Mouse (Mus musculus) hindbrain, embryonic 14.5 days (tissue): ENCODE data around the gene Mgst1. TPM values are rescaled to one million over a fixed set of nuclear protein-coding genes. Genes with fewer than 3 reads are reported as not detected.
A peak's percentile ranks its signal among the peaks of the same experiment; 100 is the strongest.

Experiments
- ATAC-seq: fragments of 200-750 bp; cut with Nextera tagmentation; 2 replicates; pipeline ENCODE4 v1.8.0; 2017; ENCODE audit warnings: moderate number of reproducible peaks, mild to moderate bottlenecking, moderate TSS enrichment, moderate library complexity; ENCODE audit not compliant: low FRiP score
- DNase-seq: peaks from one replicate; pipeline ENCODE4 v3.0.0-alpha.2; 2015; ENCODE audit warnings: low spot score
- H3K27ac ChIP-seq: fragments of 300-500 bp; sonication (generic); 2 replicates; pipeline ENCODE4 v1.5.1; 2014; ENCODE audit warnings: mild to moderate bottlenecking, moderate library complexity
- H3K27me3 ChIP-seq: fragments of 300-500 bp; sonication (generic); 2 replicates; pipeline ENCODE4 v1.6.1; 2014; ENCODE audit warnings: mild to moderate bottlenecking, low read length, mixed read lengths; ENCODE audit not compliant: control insufficient read depth, insufficient read depth
- H3K36me3 ChIP-seq: fragments of 300-500 bp; sonication (generic); replicated peaks from 2 replicates; pipeline ENCODE4 v1.6.1; 2014; ENCODE audit not compliant: control insufficient read depth, insufficient read depth
- H3K4me1 ChIP-seq: fragments of 300-500 bp; sonication (generic); replicated peaks from 2 replicates; pipeline ENCODE4 v1.6.1; 2014; ENCODE audit warnings: antibody characterized with exemption, low read length, mixed read lengths; ENCODE audit not compliant: control insufficient read depth, insufficient read depth
- H3K4me2 ChIP-seq: fragments of 300-500 bp; sonication (generic); replicated peaks from 2 replicates; pipeline ENCODE4 v1.6.1; 2014; ENCODE audit warnings: mild to moderate bottlenecking, moderate library complexity
- H3K4me3 ChIP-seq: fragments of 300-500 bp; sonication (generic); replicated peaks from 2 replicates; pipeline ENCODE4 v1.5.1; 2014; ENCODE audit warnings: mild to moderate bottlenecking, low read length
- H3K9ac ChIP-seq: fragments of 300-500 bp; sonication (generic); 2 replicates; pipeline ENCODE4 v1.6.1; 2014
- H3K9me3 ChIP-seq: fragments of 300-500 bp; sonication (generic); 2 replicates; pipeline ENCODE4 v1.6.1; 2016; ENCODE audit warnings: low read length; ENCODE audit not compliant: control insufficient read depth
- WGBS: fragments of 180-500 bp; shearing (Covaris S2); extraction: QIAGEN DNeasy Blood & Tissue Kit; methylation state at CpG from one replicate; pipeline ENCODE4 v1.1.7; 2014; 5-methylcytosine and 5-hydroxymethylcytosine counted together
- polyA plus RNA-seq: library from polyadenylated mRNA; unstranded; fragments of >200 nt; fragmentation: Nextera tagmentation; extraction: Ambion mirVana; gene quantifications from 2 replicates; pipeline ENCODE4 v1.2.1, GENCODE M21; 2014

Mgst1 gene
- 102 and 114 TPM in 2 replicates for polyA plus RNA-seq

DNA sequence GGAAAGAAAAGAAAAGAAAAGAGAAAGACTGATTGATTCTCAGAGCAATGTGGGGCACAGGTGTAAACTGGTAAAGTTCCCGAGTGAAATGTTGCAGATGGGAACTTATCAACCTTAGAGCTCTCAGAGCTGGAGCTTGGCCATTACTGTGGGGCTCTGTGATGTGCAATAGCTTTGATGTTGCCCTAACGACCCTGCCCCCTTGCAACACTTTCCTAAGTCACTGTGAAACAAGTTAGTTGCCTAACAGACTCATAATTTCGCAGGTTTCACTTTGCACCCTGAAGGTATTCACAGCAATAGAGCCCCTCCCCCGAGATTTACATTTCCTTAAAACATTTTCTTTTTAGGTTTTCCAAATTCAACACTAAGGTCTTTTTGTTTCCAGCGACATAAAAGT is at the start of gene Mgst1:
Mgst1 (plus strand) TSS at position 387 of the 400 bp plus-strand sequence.
- Histone ChIP-seq H3K9me3 (no peaks in the 10 kb centered on the region), H3K4me1 (no peaks in the 10 kb centered on the region), H3K4me2 (peak within 1 kb of the TSS; percentile 63), H3K9ac (peak within 1 kb of the TSS; percentile 24), H3K4me3 (peak within 1 kb of the TSS; percentile 33), H3K36me3 (no peaks in the 10 kb centered on the region), H3K27ac (peak within 1 kb of the TSS; percentile 27; the same call in 1 of the 2 replicates), H3K27me3 (no peaks in the 10 kb centered on the region)
- no peak for DNase-seq
- ATAC-seq: peak; percentile 22; the same call in 1 of the 2 replicates
- 3% methylated on average over 5 of the region's 5 CpGs for WGBS

- DNase-seq: no peak
- no peak for ATAC-seq
- Histone ChIP-seq H3K36me3 (no peaks in the 10 kb centered on the region), H3K27ac (no peak overlapping the region), H3K9me3 (no peaks in the 10 kb centered on the region), H3K4me2 (no peak overlapping the region), H3K9ac (no peak overlapping the region), H3K4me1 (no peaks in the 10 kb centered on the region), H3K27me3 (no peaks in the 10 kb centered on the region), H3K4me3 (no peak overlapping the region)
- 92% methylated on average over 7 of the region's 7 CpGs for WGBS
These were observed 47.7 kb upstream of the Mgst1 start for GRCm38 (mm10) chr6:138092432-138092831.

DNA sequence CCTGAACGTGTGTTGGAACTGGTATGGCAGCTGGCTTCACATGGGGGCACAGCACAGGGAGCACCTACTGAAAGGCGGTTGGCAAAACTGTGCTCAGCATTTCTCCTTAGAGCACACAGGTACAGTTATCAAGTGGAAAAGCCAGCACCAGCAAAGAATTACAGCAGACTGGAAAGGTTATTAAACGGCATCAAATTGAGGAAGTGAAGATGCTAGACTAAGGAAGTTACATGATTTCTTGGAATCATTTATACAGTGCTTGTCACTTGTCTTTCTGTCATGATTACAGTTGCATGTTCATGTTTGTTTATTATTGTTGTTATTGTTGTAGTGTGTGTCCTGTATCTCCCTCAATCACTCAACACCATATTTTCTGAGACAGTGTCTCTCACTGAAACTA is 45.1 kb upstream of the Mgst1 start:
- no peak overlapping the region for H3K4me2 ChIP-seq
- no peaks in the 10 kb centered on the region for H3K36me3 ChIP-seq
- no peaks in the 10 kb centered on the region for H3K27me3 ChIP-seq
- H3K9me3 ChIP-seq: no peaks in the 10 kb centered on the region
- DNase-seq: no peak
- 87% methylated on average over 3 of the region's 3 CpGs for WGBS
- H3K4me3 ChIP-seq: no peak overlapping the region
- H3K27ac ChIP-seq: no peak overlapping the region
- ATAC-seq: no peak
- no peaks in the 10 kb centered on the region for H3K4me1 ChIP-seq
- no peak overlapping the region for H3K9ac ChIP-seq

DNA sequence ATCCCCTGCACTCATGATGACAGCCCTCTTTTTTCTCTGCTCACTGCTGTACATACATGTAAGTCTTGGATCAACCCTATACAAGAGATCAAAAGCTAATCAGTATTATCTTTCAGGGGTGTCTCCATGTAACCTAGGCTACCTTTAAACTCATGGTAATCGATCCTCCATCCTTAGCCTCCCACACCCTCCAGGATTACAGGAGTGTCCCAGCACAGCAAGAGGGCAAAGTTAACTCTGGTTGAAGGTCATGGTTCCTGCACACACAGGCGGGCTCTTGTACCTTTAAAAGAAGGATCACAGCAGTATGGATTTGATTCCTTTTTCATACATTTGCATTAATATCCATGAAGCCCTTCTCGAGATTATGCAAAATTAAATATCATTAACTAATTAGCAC is 40.5 kb upstream of the Mgst1 start:
- no peaks in the 10 kb centered on the region for H3K36me3 ChIP-seq
- no peak overlapping the region for H3K4me3 ChIP-seq
- H3K9me3 ChIP-seq: no peaks in the 10 kb centered on the region
- no peak overlapping the region for H3K27ac ChIP-seq
- H3K4me1 ChIP-seq: no peaks in the 10 kb centered on the region
- 62% methylated on average over 3 of the region's 3 CpGs for WGBS
- ATAC-seq: no peak
- H3K4me2 ChIP-seq: no peak overlapping the region
- no peak for DNase-seq
- no peak overlapping the region for H3K9ac ChIP-seq
- no peaks in the 10 kb centered on the region for H3K27me3 ChIP-seq

DNA sequence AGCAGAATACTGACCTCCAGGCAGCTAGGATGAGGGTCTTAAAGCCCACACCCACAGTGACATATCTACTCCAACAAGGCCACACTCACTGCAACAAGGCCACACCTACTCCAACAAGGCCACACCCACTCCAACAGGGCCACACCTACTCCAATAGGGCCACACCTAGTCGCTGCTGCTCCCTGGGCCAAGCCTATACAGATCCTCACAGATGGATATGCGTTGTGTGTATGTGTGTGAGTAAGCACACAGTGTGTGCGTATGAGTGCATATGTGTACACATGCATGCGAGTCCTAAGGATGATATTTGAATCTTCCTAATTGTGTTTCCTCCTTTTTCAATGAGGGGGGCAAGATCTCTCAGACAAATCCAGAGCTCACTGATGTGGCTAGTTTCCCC is 38.3 kb upstream of the Mgst1 start:
- no peak for DNase-seq
- no peak overlapping the region for H3K9ac ChIP-seq
- no peaks in the 10 kb centered on the region for H3K36me3 ChIP-seq
- no peak for ATAC-seq
- no peaks in the 10 kb centered on the region for H3K4me1 ChIP-seq
- WGBS: 92% methylated on average over 4 of the region's 4 CpGs
- no peak overlapping the region for H3K4me2 ChIP-seq
- no peaks in the 10 kb centered on the region for H3K27me3 ChIP-seq
- no peak overlapping the region for H3K4me3 ChIP-seq
- no peak overlapping the region for H3K27ac ChIP-seq
- H3K9me3 ChIP-seq: no peaks in the 10 kb centered on the region

GRCm38 (mm10) chr6:138102940-138103339 is 37.2 kb upstream of the Mgst1 start:
- Histone ChIP-seq H3K27me3 (no peaks in the 10 kb centered on the region), H3K9ac (no peak overlapping the region), H3K27ac (no peak overlapping the region), H3K9me3 (no peaks in the 10 kb centered on the region), H3K4me1 (no peaks in the 10 kb centered on the region), H3K4me3 (no peak overlapping the region), H3K36me3 (no peaks in the 10 kb centered on the region), H3K4me2 (no peak overlapping the region)
- ATAC-seq (no peak), DNase-seq (no peak)
- 78% methylated on average over 7 of the region's 7 CpGs for WGBS

DNA sequence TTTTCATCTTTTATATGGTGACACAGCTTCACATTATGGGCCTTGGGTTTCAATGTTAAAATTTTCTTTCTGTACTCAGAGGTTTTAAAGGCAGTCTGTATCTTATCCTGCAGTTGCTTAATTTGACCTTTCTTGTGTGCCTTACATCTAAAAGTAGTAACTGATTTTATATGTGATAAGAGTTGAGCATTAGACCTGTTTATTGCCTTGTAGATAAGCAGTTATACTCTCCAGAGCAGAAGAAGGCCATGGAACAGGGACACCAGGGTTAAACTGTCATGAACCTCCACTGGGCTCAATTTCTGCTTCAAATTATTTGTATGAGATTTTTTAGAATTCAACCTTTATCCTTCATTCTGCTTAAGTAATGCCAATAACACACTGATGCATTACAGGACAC is 35.6 kb upstream of the Mgst1 start:
- no peak overlapping the region for H3K9ac ChIP-seq
- H3K27ac ChIP-seq: no peak overlapping the region
- no peak for ATAC-seq
- no peaks in the 10 kb centered on the region for H3K9me3 ChIP-seq
- H3K4me2 ChIP-seq: no peak overlapping the region
- H3K36me3 ChIP-seq: no peaks in the 10 kb centered on the region
- no peaks in the 10 kb centered on the region for H3K27me3 ChIP-seq
- no peak for DNase-seq
- H3K4me1 ChIP-seq: no peaks in the 10 kb centered on the region
- no peak overlapping the region for H3K4me3 ChIP-seq

DNA sequence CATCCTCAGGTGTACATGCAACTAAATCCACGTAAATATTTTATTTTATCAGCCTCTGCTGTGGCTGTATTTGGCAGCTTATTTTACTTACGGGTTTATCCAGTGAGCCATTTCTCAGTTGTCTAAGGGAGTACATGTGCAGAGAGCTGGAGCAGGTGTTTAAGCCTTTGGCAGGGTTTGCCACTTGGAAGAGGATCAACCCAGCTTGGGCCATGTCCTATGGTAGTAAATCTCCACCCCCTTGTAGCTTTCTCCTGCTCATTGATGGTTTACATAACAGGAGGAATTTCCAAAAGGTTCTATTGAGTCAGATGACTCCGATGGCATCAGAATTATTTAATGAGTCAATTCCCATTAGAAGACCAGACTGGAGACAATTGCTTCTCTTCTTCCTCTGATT is 22.6 kb upstream of the Mgst1 start:
- Histone ChIP-seq H3K36me3 (no peaks in the 10 kb centered on the region), H3K4me1 (no peaks in the 10 kb centered on the region), H3K4me3 (no peak overlapping the region), H3K4me2 (no peak overlapping the region), H3K9me3 (no peaks in the 10 kb centered on the region), H3K27ac (no peak overlapping the region), H3K27me3 (no peaks in the 10 kb centered on the region), H3K9ac (no peak overlapping the region)
- no peak for DNase-seq
- 89% methylated on average over 3 of the region's 3 CpGs for WGBS
- no peak for ATAC-seq

- peak; percentile 19 for DNase-seq
- Histone ChIP-seq H3K4me2 (no peak overlapping the region), H3K9me3 (no peaks in the 10 kb centered on the region), H3K36me3 (no peaks in the 10 kb centered on the region), H3K27ac (no peak overlapping the region), H3K4me1 (no peaks in the 10 kb centered on the region), H3K4me3 (no peak overlapping the region), H3K27me3 (no peaks in the 10 kb centered on the region), H3K9ac (no peak overlapping the region)
- no peak for ATAC-seq
- WGBS: 84% methylated on average over 10 of the region's 10 CpGs
These were observed 11.5 kb upstream of the Mgst1 start for GRCm38 (mm10) chr6:138128392-138129335.
